Mouse (Mus musculus) embryonic facial prominence, embryonic 14.5 days (tissue): ENCODE measurements around the gene Tet3. TPM values are rescaled to one million over a fixed set of nuclear protein-coding genes. Genes with fewer than 3 reads are reported as not detected.
A peak's percentile ranks its signal among the peaks of the same experiment; 100 is the strongest.

Source experiments
- ATAC-seq: fragments of 200-750 bp; cut with Nextera tagmentation; 2 replicates; pipeline ENCODE4 v1.8.0; 2017; ENCODE audit warnings: low read depth, moderate number of reproducible peaks, moderate TSS enrichment
- DNase-seq: peaks from one replicate; pipeline ENCODE4 v3.0.0-alpha.2; 2015; ENCODE audit warnings: low spot score
- H3K27ac ChIP-seq: fragments of 300-500 bp; sonication (generic); replicated peaks from 2 replicates; pipeline ENCODE4 v1.5.1; 2014; ENCODE audit warnings: low read depth, mild to moderate bottlenecking, low read length, moderate library complexity
- H3K27me3 ChIP-seq: fragments of 300-500 bp; sonication (generic); replicated peaks from 2 replicates; pipeline ENCODE4 v1.6.1; 2014; ENCODE audit warnings: low read length; ENCODE audit not compliant: control insufficient read depth, insufficient read depth
- H3K36me3 ChIP-seq: fragments of 300-500 bp; sonication (generic); 2 replicates; pipeline ENCODE4 v1.6.1; 2014; ENCODE audit warnings: low read length, mixed read lengths; ENCODE audit not compliant: control insufficient read depth, insufficient read depth
- H3K4me1 ChIP-seq: fragments of 300-500 bp; sonication (generic); 2 replicates; pipeline ENCODE4 v1.6.1; 2014; ENCODE audit warnings: antibody characterized with exemption, low read length; ENCODE audit not compliant: control insufficient read depth, insufficient read depth
- H3K4me2 ChIP-seq: fragments of 300-500 bp; sonication (generic); 2 replicates; pipeline ENCODE4 v1.6.1; 2014; ENCODE audit warnings: low read depth, mild to moderate bottlenecking, low read length, moderate library complexity, mixed read lengths
- H3K4me3 ChIP-seq: fragments of 300-500 bp; sonication (generic); 2 replicates; pipeline ENCODE4 v1.5.1; 2014; ENCODE audit warnings: low read depth, mild to moderate bottlenecking, low read length
- H3K9ac ChIP-seq: fragments of 300-500 bp; sonication (generic); 2 replicates; pipeline ENCODE4 v1.6.1; 2014; ENCODE audit warnings: low read depth, mild to moderate bottlenecking, low read length, moderate library complexity, mixed read lengths
- H3K9me3 ChIP-seq: fragments of 300-500 bp; sonication (generic); 2 replicates; pipeline ENCODE4 v1.6.1; 2016; ENCODE audit warnings: low read length; ENCODE audit not compliant: control insufficient read depth
- WGBS: fragments of 180-500 bp; shearing (Covaris S2); extraction: QIAGEN DNeasy Blood & Tissue Kit; methylation state at CpG from one replicate; pipeline ENCODE4 v1.1.7; 2014; 5-methylcytosine and 5-hydroxymethylcytosine counted together
- polyA plus RNA-seq: library from polyadenylated mRNA; unstranded; fragments of >200 nt; fragmentation: Nextera tagmentation; extraction: Ambion mirVana; gene quantifications from 2 replicates; pipeline ENCODE4 v1.2.1, GENCODE M21; 2014

Tet3 gene
- polyA plus RNA-seq, 1 experiment from 2014 or later = 37.3 TPM

DNA sequence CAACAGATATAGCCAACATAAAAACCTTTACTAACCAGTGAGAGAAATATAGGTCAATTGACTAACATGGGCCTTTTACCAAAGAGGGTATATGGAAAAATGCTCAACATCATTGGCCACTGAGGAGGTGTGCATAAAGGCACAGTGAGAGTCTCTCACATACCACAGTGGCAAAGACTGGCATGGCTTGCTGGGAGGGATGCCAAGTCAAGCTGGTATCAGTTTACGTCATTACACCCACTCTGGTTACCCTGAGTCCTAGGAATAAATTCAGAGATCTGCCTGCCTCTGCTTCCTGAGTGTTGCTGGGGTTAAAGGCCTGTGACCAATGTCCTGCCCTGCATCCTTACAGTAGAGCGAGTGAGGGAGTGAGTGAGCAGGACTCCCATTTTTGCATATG is 62.2 kb downstream of the Tet3 start:
- Histone ChIP-seq H3K27ac (no peak overlapping the region), H3K4me3 (no peak overlapping the region), H3K27me3 (no peaks in the 10 kb centered on the region), H3K4me1 (peaks cover 8% of the 10 kb centered on the region), H3K36me3 (peaks cover 81% of the 10 kb centered on the region), H3K9me3 (no peaks in the 10 kb centered on the region), H3K9ac (no peak overlapping the region), H3K4me2 (no peak overlapping the region)
- DNase-seq (no peak), ATAC-seq (no peak)
- WGBS = 90% methylated on average over 2 of the region's 2 CpGs

DNA sequence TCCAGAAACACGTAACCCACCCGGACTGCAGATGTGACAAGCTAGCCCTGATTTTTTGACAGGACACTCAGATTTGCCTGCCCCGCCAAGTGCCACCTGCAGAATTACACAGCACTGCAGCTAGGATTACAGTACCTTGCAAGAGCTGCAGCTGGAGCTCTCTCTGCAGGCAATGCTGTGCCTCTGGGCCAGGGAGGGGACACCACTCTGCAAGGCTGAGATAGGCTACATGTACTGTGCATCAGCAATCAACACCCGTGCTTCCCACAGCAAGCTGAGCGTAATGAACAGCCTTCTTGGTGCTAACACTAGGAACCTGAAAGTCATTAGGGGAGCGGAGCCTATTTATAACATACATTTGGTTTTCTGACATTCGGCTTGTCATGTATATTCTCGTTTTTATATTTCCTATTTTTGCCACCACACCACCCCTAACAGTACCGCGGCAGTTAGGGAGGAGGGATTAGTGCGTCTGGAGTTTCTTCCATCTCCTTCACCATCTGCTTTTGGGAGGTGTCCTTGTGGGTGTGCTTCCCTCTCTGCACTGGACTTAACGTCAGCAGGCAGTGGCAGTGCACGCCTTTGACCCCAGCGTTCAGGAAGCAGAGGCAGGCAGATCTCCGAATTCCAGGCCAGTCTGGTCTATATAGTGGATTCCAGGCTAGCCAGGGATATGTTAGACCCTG is 63.2 kb downstream of the Tet3 start:
- Histone ChIP-seq H3K4me3 (no peak overlapping the region), H3K4me2 (no peak overlapping the region), H3K27me3 (no peaks in the 10 kb centered on the region), H3K9ac (no peak overlapping the region), H3K27ac (no peak overlapping the region), H3K9me3 (no peaks in the 10 kb centered on the region), H3K36me3 (peaks cover 78% of the 10 kb centered on the region), H3K4me1 (peaks cover 8% of the 10 kb centered on the region)
- DNase-seq (no peak), ATAC-seq (no peak)
- WGBS = 86% methylated on average over 15 of the region's 15 CpGs

DNA sequence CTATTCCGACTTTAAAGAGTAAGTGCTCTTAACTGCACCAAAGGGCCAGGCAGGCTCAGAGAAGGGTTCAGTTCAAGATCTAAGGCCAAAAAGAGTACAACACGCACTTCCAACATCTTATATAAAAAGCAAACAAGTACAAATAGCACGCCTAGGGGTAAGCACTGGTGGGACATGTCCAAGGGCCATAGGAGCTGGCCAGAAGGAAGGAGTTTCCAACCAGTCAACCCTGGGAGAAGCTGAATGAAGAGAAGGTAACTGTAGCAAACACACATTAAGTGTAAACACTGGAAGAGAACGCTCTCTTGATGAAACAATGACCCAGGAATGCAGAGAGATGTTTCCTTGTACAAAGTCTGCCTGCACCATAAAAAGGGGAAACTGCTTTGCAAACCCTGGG is 64.8 kb downstream of the Tet3 start:
- Histone ChIP-seq H3K27ac (no peak overlapping the region), H3K4me2 (no peak overlapping the region), H3K4me3 (no peak overlapping the region), H3K4me1 (peaks cover 8% of the 10 kb centered on the region), H3K36me3 (peaks cover 68% of the 10 kb centered on the region), H3K9ac (no peak overlapping the region), H3K27me3 (no peaks in the 10 kb centered on the region), H3K9me3 (no peaks in the 10 kb centered on the region)
- ATAC-seq = no peak
- DNase-seq = no peak
- 91% methylated on average over 4 of the region's 4 CpGs for WGBS

DNA sequence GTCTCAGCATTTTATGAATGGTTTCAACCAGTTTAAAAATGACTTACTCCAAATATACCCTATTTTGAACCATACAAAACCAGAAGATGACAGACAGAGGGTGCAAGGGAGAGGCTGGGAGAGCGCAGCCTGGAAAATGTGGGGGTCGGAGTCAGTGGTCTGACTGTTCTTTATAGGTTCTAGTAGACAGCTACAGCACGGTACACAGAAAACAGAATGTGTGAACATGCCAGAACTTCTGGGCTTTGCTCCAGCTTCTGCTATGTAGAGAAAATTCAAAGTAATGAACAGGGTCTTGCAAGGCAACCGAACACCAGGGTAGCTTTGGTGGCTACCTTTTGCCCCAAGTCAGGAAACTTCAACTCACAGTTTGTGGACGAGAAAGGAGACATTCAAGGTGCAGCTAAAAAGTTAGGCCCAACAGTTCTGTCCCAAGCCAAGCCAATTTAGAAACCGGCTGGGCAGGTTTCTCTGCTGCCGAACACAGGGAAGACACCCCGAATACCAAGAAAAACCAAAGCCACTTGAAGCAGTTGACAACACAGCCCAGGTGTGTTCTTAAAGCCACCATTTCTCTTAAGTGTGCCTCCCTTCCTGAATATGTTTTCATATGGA is 66.6 kb downstream of the Tet3 start:
- Histone ChIP-seq H3K27ac (peak overlapping the region; percentile 55), H3K9me3 (no peaks in the 10 kb centered on the region), H3K4me3 (no peak overlapping the region), H3K4me2 (no peak overlapping the region), H3K4me1 (peaks cover 8% of the 10 kb centered on the region), H3K27me3 (no peaks in the 10 kb centered on the region), H3K9ac (no peak overlapping the region), H3K36me3 (peaks cover 52% of the 10 kb centered on the region)
- peak; percentile 64 for ATAC-seq
- 63% methylated on average over 8 of the region's 8 CpGs for WGBS
- peak; percentile 69 for DNase-seq

DNA sequence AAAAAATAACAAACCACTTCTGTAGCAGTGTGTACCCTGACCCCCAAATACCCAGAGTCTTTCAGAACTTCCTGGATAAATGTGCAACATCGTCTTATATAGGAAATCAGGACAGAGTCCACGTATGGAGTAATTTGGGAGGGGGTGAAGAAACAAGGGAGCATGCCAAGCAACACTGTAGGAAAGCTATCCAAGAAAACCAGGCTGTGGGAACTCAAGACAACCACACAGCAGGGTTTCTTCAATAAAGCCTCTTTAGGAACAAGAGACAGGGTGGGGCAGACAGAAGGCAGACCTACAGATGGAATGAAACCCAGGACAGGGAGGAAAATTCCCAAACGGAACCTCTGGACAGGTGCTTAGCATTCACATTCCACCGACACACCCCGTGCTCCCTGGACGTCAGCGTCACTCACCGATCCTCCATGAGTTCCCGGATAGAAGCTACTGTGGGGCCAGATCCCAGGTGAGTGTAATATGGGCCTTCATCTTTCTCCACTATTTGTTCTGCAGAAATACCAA is 73.3 kb downstream of the Tet3 start:
- Histone ChIP-seq H3K4me2 (no peak overlapping the region), H3K4me3 (no peak overlapping the region), H3K4me1 (no peaks in the 10 kb centered on the region), H3K9me3 (no peaks in the 10 kb centered on the region), H3K9ac (no peak overlapping the region), H3K27ac (no peak overlapping the region), H3K27me3 (no peaks in the 10 kb centered on the region), H3K36me3 (peaks cover 57% of the 10 kb centered on the region)
- WGBS = 89% methylated on average over 9 of the region's 9 CpGs
- DNase-seq (no peak), ATAC-seq (no peak)

DNA sequence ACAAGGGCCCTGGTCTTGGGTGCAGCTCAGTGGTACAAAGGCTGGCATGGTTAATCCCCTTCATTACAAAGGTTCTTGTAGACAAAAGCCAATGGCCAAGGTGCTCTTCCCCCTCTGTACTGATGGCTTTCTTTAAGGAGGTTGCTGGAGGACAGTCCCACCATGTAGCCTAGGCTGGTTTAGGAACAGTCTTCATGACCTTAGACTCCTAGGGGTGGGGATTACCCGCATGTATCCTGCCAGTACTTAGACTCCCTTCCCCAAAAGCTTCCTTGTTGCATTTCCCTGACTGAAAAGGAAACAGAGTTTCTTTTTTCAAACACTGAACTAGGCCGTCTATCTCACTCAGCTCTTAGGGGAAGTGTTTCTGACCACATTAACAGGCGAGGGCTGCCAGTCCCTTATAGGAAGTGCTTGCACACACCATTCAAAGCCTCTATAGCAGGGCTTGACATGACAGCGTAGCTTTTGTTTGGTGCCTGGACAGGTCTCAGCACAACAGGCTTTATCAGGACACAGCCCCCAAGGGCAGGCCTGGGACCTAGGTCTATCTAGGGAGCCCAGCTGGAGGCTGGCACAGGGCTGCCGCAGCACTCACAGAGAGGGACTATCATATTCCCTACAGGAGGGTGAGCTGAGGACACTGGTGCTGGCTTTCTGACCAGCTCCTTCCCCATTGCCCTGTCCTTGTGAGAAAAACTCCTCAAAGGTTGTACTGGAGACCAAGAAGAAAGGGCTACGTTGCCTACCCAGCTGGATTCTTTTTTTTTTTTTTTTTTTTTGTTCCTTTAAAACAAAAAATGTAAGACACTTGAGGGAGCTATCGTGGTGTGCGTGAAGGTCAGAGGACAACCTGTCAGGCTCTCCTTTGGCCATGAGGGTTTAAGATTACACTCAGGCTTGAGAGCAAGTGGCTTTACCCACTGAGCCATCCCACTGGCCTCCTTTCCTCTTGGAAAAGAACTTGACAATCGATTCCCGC is 77.1 kb downstream of the Tet3 start:
- WGBS = 81% methylated on average over 10 of the region's 10 CpGs

DNA sequence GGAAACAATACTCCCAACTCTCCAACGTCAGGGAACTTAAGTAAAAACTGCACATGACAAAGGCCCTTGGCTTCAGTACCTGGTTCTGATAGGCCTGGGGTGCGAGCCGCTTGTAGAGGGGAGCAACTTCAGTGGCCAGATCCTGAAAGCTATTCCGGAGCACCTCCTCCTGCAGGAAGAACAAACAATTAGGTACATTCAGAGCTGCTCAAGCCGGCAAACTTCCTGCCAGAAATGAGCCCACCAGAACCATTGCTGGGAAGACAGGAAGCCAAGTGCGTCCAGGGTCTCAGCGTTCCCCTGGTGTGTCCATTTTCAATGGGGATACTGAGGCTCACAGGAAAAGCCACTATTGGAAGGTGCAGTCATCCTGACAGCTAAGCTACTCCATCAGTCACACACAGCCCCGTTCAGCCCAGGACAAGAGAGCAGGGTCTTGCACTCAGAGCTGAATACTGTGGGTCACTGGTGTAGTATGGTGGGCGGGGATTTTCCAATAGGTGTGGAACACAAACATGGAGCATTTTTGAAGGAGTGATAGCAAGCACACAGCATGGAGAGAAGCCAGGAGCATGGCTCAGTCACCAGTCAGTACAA is 85.1 kb downstream of the Tet3 start:
- no peak for DNase-seq
- Histone ChIP-seq H3K9me3 (no peaks in the 10 kb centered on the region), H3K4me3 (no peak overlapping the region), H3K27ac (no peak overlapping the region), H3K36me3 (peaks cover 99% of the 10 kb centered on the region), H3K4me1 (no peaks in the 10 kb centered on the region), H3K9ac (no peak overlapping the region), H3K27me3 (no peaks in the 10 kb centered on the region), H3K4me2 (no peak overlapping the region)
- 88% methylated on average over 9 of the region's 9 CpGs for WGBS
- ATAC-seq = no peak

More for the DNA sequence above, 77.1 kb downstream of the Tet3 start:
- DNase-seq (peak; percentile 9), ATAC-seq (no peak)
- Histone ChIP-seq H3K4me3 (no peak overlapping the region), H3K36me3 (peaks cover 88% of the 10 kb centered on the region), H3K9ac (no peak overlapping the region), H3K27me3 (no peaks in the 10 kb centered on the region), H3K4me1 (no peaks in the 10 kb centered on the region), H3K4me2 (no peak overlapping the region), H3K27ac (no peak overlapping the region), H3K9me3 (no peaks in the 10 kb centered on the region)

DNA sequence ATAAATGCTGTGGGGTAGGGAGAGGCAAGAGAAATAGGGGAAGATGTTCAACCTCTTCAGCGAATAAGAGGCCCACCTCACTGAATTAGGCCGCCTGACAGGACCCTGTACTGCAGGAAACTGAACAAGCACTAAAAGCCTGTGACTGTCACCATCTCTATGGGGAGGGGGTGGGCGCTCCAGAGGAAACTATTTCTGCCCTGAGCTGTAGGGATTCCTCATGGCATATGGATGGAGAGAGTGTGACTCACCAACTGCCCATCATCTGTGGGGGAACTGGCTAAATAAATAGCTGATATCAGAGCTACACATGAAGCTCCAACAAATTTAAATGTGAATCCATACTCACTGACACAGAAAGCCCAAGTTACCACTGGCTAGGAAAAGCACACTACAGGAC is 87.5 kb downstream of the Tet3 start:
- H3K4me3 ChIP-seq = no peak overlapping the region
- no peaks in the 10 kb centered on the region for H3K27me3 ChIP-seq
- no peaks in the 10 kb centered on the region for H3K4me1 ChIP-seq
- no peaks in the 10 kb centered on the region for H3K9me3 ChIP-seq
- no peak overlapping the region for H3K9ac ChIP-seq
- peaks cover 98% of the 10 kb centered on the region for H3K36me3 ChIP-seq
- ATAC-seq (no peak), DNase-seq (no peak)
- 90% methylated on average over 3 of the region's 3 CpGs for WGBS
- no peak overlapping the region for H3K4me2 ChIP-seq
- H3K27ac ChIP-seq = no peak overlapping the region
